Mouse (Mus musculus): ENCODE results near the gene Cwc27.

Gene Cwc27

GRCm38 (mm10) chr13:104779104-104779670, 37.8 kb downstream of the Cwc27 start:
- DNase-seq (ENCODE audit: low spot score) = no peak

GRCm38 (mm10) chr13:104763193-104763592, 53.7 kb downstream of the Cwc27 start:
- no peak for DNase-seq (ENCODE audit: low spot score)

GRCm38 (mm10) chr13:104762401-104762800, 54.5 kb downstream of the Cwc27 start:
- DNase-seq (ENCODE audit: low spot score) = no peak

- DNase-seq (ENCODE audit: low spot score) = no peak
Observed at GRCm38 (mm10) chr13:104759381-104759780, 57.6 kb downstream of the Cwc27 start.

- no peak for DNase-seq (ENCODE audit: low spot score)
Observed at GRCm38 (mm10) chr13:104747032-104747431, 69.9 kb downstream of the Cwc27 start.

- DNase-seq (ENCODE audit: low spot score) = no peak
Observed at GRCm38 (mm10) chr13:104742866-104743265, 74.1 kb downstream of the Cwc27 start.

GRCm38 (mm10) chr13:104729261-104730046, 87.5 kb downstream of the Cwc27 start:
- DNase-seq (ENCODE audit: low spot score) = no peak

GRCm38 (mm10) chr13:104727681-104728080, 89.3 kb downstream of the Cwc27 start:
- DNase-seq (ENCODE audit: low spot score) = no peak

- DNase-seq (ENCODE audit: low spot score) = no peak
Observed at GRCm38 (mm10) chr13:104720133-104720532, 96.8 kb downstream of the Cwc27 start.

- DNase-seq (ENCODE audit: low spot score) = no peak
Observed at GRCm38 (mm10) chr13:104694612-104695355, 122.2 kb downstream of the Cwc27 start.

- DNase-seq (ENCODE audit: low spot score) = no peak
Observed at GRCm38 (mm10) chr13:104692710-104693109, 124.2 kb downstream of the Cwc27 start.

GRCm38 (mm10) chr13:104685537-104685936, 131.4 kb downstream of the Cwc27 start:
- DNase-seq (ENCODE audit: low spot score) = no peak

- no peak for DNase-seq (ENCODE audit: low spot score)
Observed at GRCm38 (mm10) chr13:104684361-104685011, 132.5 kb downstream of the Cwc27 start.

- DNase-seq (ENCODE audit: low spot score) = no peak
Observed at GRCm38 (mm10) chr13:104681212-104681611, 135.7 kb downstream of the Cwc27 start.

- no peak for DNase-seq (ENCODE audit: low spot score)
Observed at GRCm38 (mm10) chr13:104661188-104661587, 155.8 kb downstream of the Cwc27 start.

GRCm38 (mm10) chr13:104660042-104660680, 156.8 kb downstream of the Cwc27 start:
- no peak for DNase-seq (ENCODE audit: low spot score)

- DNase-seq (ENCODE audit: low spot score) = no peak
Observed at GRCm38 (mm10) chr13:104656666-104657272, 160.2 kb downstream of the Cwc27 start.

- no peak for DNase-seq (ENCODE audit: low spot score)
Observed at GRCm38 (mm10) chr13:104655137-104655536, 161.8 kb downstream of the Cwc27 start.

- no peak for DNase-seq (ENCODE audit: low spot score)
Observed at GRCm38 (mm10) chr13:104651763-104652162, 165.2 kb downstream of the Cwc27 start.

GRCm38 (mm10) chr13:104650654-104651053, 166.3 kb downstream of the Cwc27 start:
- no peak for DNase-seq (ENCODE audit: low spot score)

- no peak for DNase-seq (ENCODE audit: low spot score)
Observed at GRCm38 (mm10) chr13:104650145-104650544, 166.8 kb downstream of the Cwc27 start.
